Mouse (Mus musculus) limb, embryonic 10.5 days (tissue): ENCODE data around the gene Anxa3. TPM values are rescaled to one million over a fixed set of nuclear protein-coding genes. Genes with fewer than 3 reads are reported as not detected.

Experiments
- DNase-seq: peaks from one replicate; pipeline ENCODE4 v3.0.0-alpha.2; 2017; ENCODE audit warnings: low spot score
- H3K27ac ChIP-seq: fragments of 300-500 bp; sonication (generic); 2 replicates; pipeline ENCODE4 v1.5.1; 2016; ENCODE audit warnings: mild to moderate bottlenecking
- H3K27me3 ChIP-seq: fragments of 300-500 bp; sonication (generic); 2 replicates; pipeline ENCODE4 v1.6.1; 2016; ENCODE audit warnings: low read depth, mild to moderate bottlenecking; ENCODE audit not compliant: poor library complexity, severe bottlenecking
- H3K36me3 ChIP-seq: fragments of 300-500 bp; sonication (generic); 2 replicates; pipeline ENCODE4 v1.6.1; 2016; ENCODE audit warnings: mild to moderate bottlenecking, moderate library complexity
- H3K4me1 ChIP-seq: fragments of 300-500 bp; sonication (generic); 2 replicates; pipeline ENCODE4 v1.6.1; 2016
- H3K4me3 ChIP-seq: fragments of 300-500 bp; sonication (generic); 2 replicates; pipeline ENCODE4 v1.5.1; 2016; ENCODE audit warnings: mild to moderate bottlenecking, moderate library complexity
- H3K9me3 ChIP-seq: fragments of 300-500 bp; sonication (generic); replicated peaks from 2 replicates; pipeline ENCODE4 v1.6.1; 2016; ENCODE audit warnings: mild to moderate bottlenecking
- WGBS: fragments of 180-500 bp; shearing (Covaris S2); methylation state at CpG from one replicate; pipeline ENCODE4 v1.1.7; 2016; 5-methylcytosine and 5-hydroxymethylcytosine counted together
- polyA plus RNA-seq: library from polyadenylated mRNA; unstranded; fragments of >200 nt; fragmentation: Nextera tagmentation; extraction: Ambion mirVana; gene quantifications from 2 replicates; pipeline ENCODE4 v1.2.1, GENCODE M21; 2016

The Anxa3 gene
- polyA plus RNA-seq = 19.0 and 21.6 TPM in 2 replicates

DNA sequence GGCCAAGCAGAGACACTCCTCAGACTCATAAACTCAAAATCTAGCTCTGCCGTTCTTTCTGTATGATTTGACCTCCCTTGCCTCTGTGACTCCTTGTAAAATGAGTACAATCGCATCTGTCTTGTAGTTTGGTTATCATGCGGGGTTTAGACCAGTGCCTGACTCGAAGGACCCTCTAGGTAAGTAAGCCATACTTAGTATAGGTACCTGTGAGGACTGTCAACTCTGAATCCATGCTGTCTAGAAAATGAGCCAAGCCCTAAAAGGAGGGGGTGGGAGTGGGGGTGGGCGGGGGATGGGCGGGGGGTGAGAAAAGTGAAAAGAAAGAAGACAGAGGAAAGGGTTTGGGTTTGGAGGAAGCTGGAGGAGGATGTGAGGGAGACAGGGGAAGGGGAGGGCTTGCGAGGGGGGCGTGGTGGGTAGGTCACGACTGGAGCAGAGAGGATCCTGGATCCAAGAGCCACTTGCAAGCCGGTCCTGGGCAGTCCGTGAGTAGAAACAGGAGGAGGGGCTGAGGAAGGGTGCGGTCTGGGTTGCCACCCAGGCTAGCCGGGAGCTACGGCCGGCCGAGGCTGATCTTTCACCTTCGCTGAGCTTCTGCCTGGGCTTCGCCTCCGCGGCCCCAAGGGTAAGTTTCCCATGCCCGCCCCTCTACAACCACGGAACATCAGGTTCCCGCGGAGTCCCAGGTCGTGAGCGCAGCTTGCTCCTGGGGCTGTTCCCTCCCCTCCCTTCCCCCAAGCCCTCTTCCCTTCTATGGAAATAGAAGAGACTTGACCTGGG is at the start of gene Anxa3:
Gene Anxa3 (plus strand): TSS at position 404 of the 783 bp plus-strand sequence.
- peak within 1 kb of the TSS; percentile 60 for H3K4me3 ChIP-seq
- 10% methylated on average over 26 of the region's 26 CpGs for WGBS
- H3K27ac ChIP-seq = peak within 1 kb of the TSS; percentile 79
- H3K9me3 ChIP-seq = no peaks in the 10 kb centered on the region
- H3K27me3 ChIP-seq = 0 out of 2 replicates have a peak, but pooled peaks cover 9% of the 10 kb centered on the region
- peak; percentile 53 for DNase-seq
- H3K4me1 ChIP-seq = peaks cover 14% of the 10 kb centered on the region
- no peaks in the 10 kb centered on the region for H3K36me3 ChIP-seq

GRCm38 (mm10) chr5:96747195-96747984 is 45.7 kb upstream of the Anxa3 start:
- Histone ChIP-seq H3K36me3 (peaks cover 4% of the 10 kb centered on the region; the same call in 1 of the 2 replicates), H3K4me1 (no peaks in the 10 kb centered on the region), H3K27me3 (no peaks in the 10 kb centered on the region), H3K9me3 (no peaks in the 10 kb centered on the region), H3K4me3 (no peak overlapping the region), H3K27ac (no peak overlapping the region)
- DNase-seq = no peak
- WGBS = 94% methylated on average over 8 of the region's 8 CpGs

- 83% methylated on average over 7 of the region's 7 CpGs for WGBS
- H3K4me1 ChIP-seq = peaks cover 2% of the 10 kb centered on the region; the same call in 1 of the 2 replicates
- no peak overlapping the region for H3K27ac ChIP-seq
- peaks cover 8% of the 10 kb centered on the region for H3K36me3 ChIP-seq
- H3K9me3 ChIP-seq = no peaks in the 10 kb centered on the region
- H3K27me3 ChIP-seq = no peaks in the 10 kb centered on the region
- H3K4me3 ChIP-seq = no peak overlapping the region
- DNase-seq = no peak
Observed at GRCm38 (mm10) chr5:96757615-96758014, 35.5 kb upstream of the Anxa3 start.

GRCm38 (mm10) chr5:96762021-96762420 is 31.1 kb upstream of the Anxa3 start:
- 85% methylated on average over 1 of the region's 1 CpGs for WGBS
- peaks cover 7% of the 10 kb centered on the region for H3K4me1 ChIP-seq
- no peaks in the 10 kb centered on the region for H3K27me3 ChIP-seq
- no peak overlapping the region for H3K27ac ChIP-seq
- no peak for DNase-seq
- no peak overlapping the region for H3K4me3 ChIP-seq
- H3K9me3 ChIP-seq = no peaks in the 10 kb centered on the region
- H3K36me3 ChIP-seq = peaks cover 8% of the 10 kb centered on the region

DNA sequence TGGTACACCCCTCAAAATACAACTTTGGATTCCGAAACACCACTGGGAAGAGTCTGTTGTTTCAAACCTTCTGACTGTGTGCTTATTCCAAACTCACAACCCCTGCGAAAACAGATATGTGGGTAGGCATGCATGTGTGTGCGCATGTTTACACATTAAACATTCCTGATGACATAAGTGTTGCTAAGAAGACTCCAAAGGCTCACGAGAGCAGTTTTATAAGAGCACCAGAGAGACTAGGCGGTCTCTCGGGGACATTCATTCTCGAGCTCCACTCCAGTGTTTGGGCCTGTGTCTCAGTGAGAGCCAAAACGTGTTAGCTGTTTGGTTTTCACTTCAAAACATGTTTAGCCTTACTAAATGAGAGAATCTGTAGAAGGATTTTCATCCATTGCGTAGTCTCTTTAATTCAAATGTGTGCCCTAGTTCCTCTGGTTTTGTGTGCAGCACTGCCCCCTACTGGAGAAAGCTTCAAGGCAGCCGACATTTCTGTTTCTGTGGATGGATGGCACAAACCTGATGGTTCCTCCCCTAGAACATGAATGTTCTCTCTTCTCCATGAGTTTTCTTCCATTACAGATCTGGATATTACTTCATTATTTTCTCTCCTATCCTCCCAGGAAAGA is 24.2 kb upstream of the Anxa3 start:
- peak; percentile 82 for DNase-seq
- H3K27me3 ChIP-seq = no peaks in the 10 kb centered on the region
- no peaks in the 10 kb centered on the region for H3K36me3 ChIP-seq
- H3K4me1 ChIP-seq = peaks cover 5% of the 10 kb centered on the region
- no peak overlapping the region for H3K4me3 ChIP-seq
- no peak overlapping the region for H3K27ac ChIP-seq
- no peaks in the 10 kb centered on the region for H3K9me3 ChIP-seq
- WGBS = 70% methylated on average over 10 of the region's 10 CpGs

GRCm38 (mm10) chr5:96783506-96784288 is 9.4 kb upstream of the Anxa3 start:
- no peak for DNase-seq
- 84% methylated on average over 14 of the region's 14 CpGs for WGBS
- Histone ChIP-seq H3K36me3 (no peaks in the 10 kb centered on the region), H3K27me3 (no peaks in the 10 kb centered on the region), H3K27ac (no peak overlapping the region), H3K4me1 (no peaks in the 10 kb centered on the region), H3K9me3 (no peaks in the 10 kb centered on the region), H3K4me3 (no peak overlapping the region)

DNA sequence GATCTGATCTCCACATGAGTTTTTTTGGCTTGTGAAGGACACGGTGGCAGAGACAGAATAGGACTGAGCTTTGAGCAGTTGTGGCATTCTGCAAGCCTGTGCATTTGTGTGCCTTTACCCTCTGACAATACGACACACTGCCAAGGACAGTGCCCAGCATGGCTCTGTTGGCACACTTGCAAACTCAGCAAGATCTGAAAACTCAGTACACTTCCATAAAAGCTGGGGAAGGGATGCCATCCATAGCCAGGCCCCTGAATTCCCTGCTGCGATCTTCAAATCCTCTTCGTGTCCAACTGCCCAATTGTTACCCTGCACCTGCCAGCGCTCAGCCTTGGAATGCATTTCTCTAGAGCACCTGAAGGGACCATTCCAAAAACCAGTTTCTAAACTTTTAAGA is 8.0 kb upstream of the Anxa3 start:
- H3K4me1 ChIP-seq = no peaks in the 10 kb centered on the region

DNA sequence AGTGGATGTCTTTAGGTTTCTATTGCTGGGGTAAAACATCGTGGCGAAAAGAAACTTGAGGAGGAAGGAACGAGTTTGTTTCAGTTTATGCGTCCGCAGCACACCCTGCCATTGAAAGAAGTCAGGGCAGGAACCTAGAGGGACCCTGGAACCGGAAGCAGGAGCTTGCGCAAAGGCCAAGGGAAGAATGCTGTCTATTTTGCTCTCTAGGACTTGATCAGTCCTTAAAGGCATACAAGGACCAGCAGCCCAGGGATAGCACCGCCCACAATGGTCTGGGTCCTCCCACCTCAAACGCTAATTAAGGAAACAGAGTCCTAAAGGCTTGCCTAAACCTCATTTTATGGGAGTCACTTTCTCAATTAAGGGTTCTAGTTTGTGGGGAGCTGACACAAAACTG is 717 bp upstream of the Anxa3 start:
- WGBS = 73% methylated on average over 9 of the region's 9 CpGs
- Histone ChIP-seq H3K36me3 (no peaks in the 10 kb centered on the region), H3K27ac (no peak overlapping the region), H3K27me3 (0 out of 2 replicates have a peak, but pooled peaks cover 9% of the 10 kb centered on the region), H3K4me3 (no peak overlapping the region), H3K9me3 (no peaks in the 10 kb centered on the region), H3K4me1 (peaks cover 14% of the 10 kb centered on the region)
- DNase-seq = no peak

More for the DNA sequence above, 8.0 kb upstream of the Anxa3 start:
- no peak for DNase-seq
- Histone ChIP-seq H3K27ac (no peak overlapping the region), H3K27me3 (no peaks in the 10 kb centered on the region), H3K36me3 (no peaks in the 10 kb centered on the region), H3K9me3 (no peaks in the 10 kb centered on the region), H3K4me3 (no peak overlapping the region)
- WGBS = 93% methylated on average over 5 of the region's 5 CpGs

- Histone ChIP-seq H3K9me3 (no peaks in the 10 kb centered on the region), H3K27me3 (0 out of 2 replicates have a peak, but pooled peaks cover 9% of the 10 kb centered on the region), H3K4me3 (peak overlapping the region; percentile 60; the same call in 1 of the 2 replicates), H3K4me1 (peaks cover 14% of the 10 kb centered on the region), H3K36me3 (no peaks in the 10 kb centered on the region), H3K27ac (no peak overlapping the region)
- WGBS = 60% methylated on average over 10 of the region's 10 CpGs
- DNase-seq = no peak
Observed at GRCm38 (mm10) chr5:96793953-96794635, 955 bp downstream of the Anxa3 start.

- WGBS = 73% methylated on average over 1 of the region's 1 CpGs
- H3K27ac ChIP-seq = no peak overlapping the region
- no peaks in the 10 kb centered on the region for H3K9me3 ChIP-seq
- no peak overlapping the region for H3K4me3 ChIP-seq
- no peaks in the 10 kb centered on the region for H3K36me3 ChIP-seq
- H3K27me3 ChIP-seq = 0 out of 2 replicates have a peak, but pooled peaks cover 9% of the 10 kb centered on the region
- no peak for DNase-seq
- H3K4me1 ChIP-seq = peaks cover 14% of the 10 kb centered on the region
Observed at GRCm38 (mm10) chr5:96795752-96796151, 2.6 kb downstream of the Anxa3 start.

DNA sequence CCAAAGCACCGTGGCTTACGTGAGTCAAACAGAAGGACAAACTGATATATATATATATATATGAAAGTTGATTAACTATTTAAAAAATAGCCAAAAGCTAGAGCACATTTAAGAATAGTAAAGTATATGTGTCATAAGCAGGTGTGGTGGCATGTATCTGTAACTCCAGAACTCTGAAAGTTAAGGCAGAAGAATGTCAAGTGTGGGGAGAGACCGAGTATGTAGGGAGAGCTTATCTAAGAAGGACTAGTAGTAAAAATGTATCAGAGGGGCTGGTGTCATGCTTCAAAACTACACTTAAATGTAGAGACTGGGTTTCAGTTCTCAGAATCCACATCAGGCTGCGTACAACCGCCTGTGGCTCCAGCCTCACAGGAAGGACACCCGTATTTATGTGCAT is 4.3 kb downstream of the Anxa3 start:
- Histone ChIP-seq H3K27me3 (0 out of 2 replicates have a peak, but pooled peaks cover 9% of the 10 kb centered on the region), H3K4me3 (no peak overlapping the region), H3K4me1 (peaks cover 25% of the 10 kb centered on the region), H3K9me3 (no peaks in the 10 kb centered on the region), H3K27ac (no peak overlapping the region), H3K36me3 (no peaks in the 10 kb centered on the region)
- 95% methylated on average over 6 of the region's 6 CpGs for WGBS
- no peak for DNase-seq

GRCm38 (mm10) chr5:96799165-96799564 is 6.0 kb downstream of the Anxa3 start:
- Histone ChIP-seq H3K9me3 (no peaks in the 10 kb centered on the region), H3K36me3 (no peaks in the 10 kb centered on the region), H3K4me3 (no peak overlapping the region), H3K27me3 (0 out of 2 replicates have a peak, but pooled peaks cover 3% of the 10 kb centered on the region), H3K27ac (no peak overlapping the region), H3K4me1 (peaks cover 22% of the 10 kb centered on the region)
- 95% methylated on average over 9 of the region's 9 CpGs for WGBS
- no peak for DNase-seq
